Comparison of ENCODE assay signal across 7 mouse cellular contexts in genomic region chr5:121205537-121206130, GRCm38 (mm10). TPM values are rescaled to one million over a fixed set of nuclear protein-coding genes. Genes with fewer than 3 reads are reported as not detected.
DNase-seq lines count a peak whose midpoint lies in the region; ATAC-seq and TF ChIP-seq lines count a peak whose summit lies in the region.
"Not testable (repeated sequence)": the region's sequence is repeated elsewhere in the genome, so short reads cannot be mapped to it uniquely, and the experiment has no call there.

No protein-coding gene starts in this region.

- TF ChIP-seq POLR2A in bone marrow, adult 2 months (IDR thresholded peaks at IDR 0.05; ENCODE audit: borderline replicate concordance, control insufficient read depth, low read depth, low read length): not testable (repeated sequence)

- peak overlapping the region; percentile 69 for H3K4me2 ChIP-seq in forebrain, embryonic 11.5 days (ENCODE audit: low read depth, low read length, severe bottlenecking)
- peak overlapping the region; percentile 84 for H3K4me2 ChIP-seq in heart, embryonic 14.5 days (ENCODE audit: low read length)
- peak overlapping the region; percentile 57 for H3K4me2 ChIP-seq in intestine, embryonic 14.5 days (ENCODE audit: low read length)
- H3K4me2 ChIP-seq in limb, embryonic 13.5 days (replicated peaks): peak overlapping the region; percentile 73
- peak overlapping the region; percentile 69 for H3K4me2 ChIP-seq in lung, embryonic 15.5 days
- peak overlapping the region; percentile 53; the same call in 1 of the 2 replicates for H3K4me2 ChIP-seq in midbrain, postnatal 0 days (ENCODE audit: low read depth, low read length, poor library complexity, severe bottlenecking)

- 46% methylated on average over 8 of the region's 10 CpGs for WGBS in bone marrow, adult 2 months
- WGBS in forebrain, embryonic 11.5 days: 83% methylated on average over 8 of the region's 10 CpGs
- 66% methylated on average over 8 of the region's 10 CpGs for WGBS in heart, embryonic 14.5 days
- 72% methylated on average over 8 of the region's 10 CpGs for WGBS in intestine, embryonic 14.5 days
- 72% methylated on average over 9 of the region's 10 CpGs for whole genome bisulfite sequencing in limb, embryonic 13.5 days
- 62% methylated on average over 8 of the region's 10 CpGs for WGBS in lung, embryonic 15.5 days
- WGBS in midbrain, postnatal 0 days: 79% methylated on average over 7 of the region's 10 CpGs

- not testable (repeated sequence) for H3K27me3 ChIP-seq in forebrain, embryonic 11.5 days (ENCODE audit: control insufficient read depth, insufficient read depth, low read length); heart, embryonic 14.5 days (ENCODE audit: control insufficient read depth, insufficient read depth, low read length); intestine, embryonic 14.5 days (replicated peaks; ENCODE audit: control insufficient read depth, insufficient read depth, low read length); limb, embryonic 13.5 days; lung, embryonic 15.5 days; midbrain, postnatal 0 days (ENCODE audit: insufficient read depth, low read length)

- TF ChIP-seq CTCF in bone marrow, adult 2 months (IDR thresholded peaks at IDR 0.05; ENCODE audit: control insufficient read depth, insufficient read depth, low read length); midbrain, postnatal 0 days (IDR thresholded peaks at IDR 0.05): not testable (repeated sequence)

- not testable (repeated sequence) for ATAC-seq in forebrain, embryonic 11.5 days (replicated peaks; ENCODE audit: low FRiP score); heart, embryonic 14.5 days (ENCODE audit: insufficient number of reproducible peaks, insufficient read depth, low FRiP score, low read depth); intestine, embryonic 14.5 days (replicated peaks; ENCODE audit: low FRiP score, low TSS enrichment, low read depth); limb, embryonic 13.5 days (ENCODE audit: low FRiP score, low read depth); lung, embryonic 15.5 days (ENCODE audit: borderline replicate concordance, extremely low read depth, low FRiP score, low TSS enrichment); midbrain, postnatal 0 days (ENCODE audit: low FRiP score)

- not testable (repeated sequence) for DNase-seq in forebrain, embryonic 11.5 days (ENCODE audit: low spot score); intestine, embryonic 14.5 days (ENCODE audit: low spot score); midbrain, postnatal 0 days (ENCODE audit: low spot score)

- H3K4me1 ChIP-seq in bone marrow, adult 2 months (ENCODE audit: control insufficient read depth, insufficient read depth, low read length); forebrain, embryonic 11.5 days (replicated peaks; ENCODE audit: control insufficient read depth, insufficient read depth, low read length); midbrain, postnatal 0 days (ENCODE audit: insufficient read depth, low read length): not testable (repeated sequence)
- peaks cover 6 to 18% of the 10 kb centered on the region in 2 experiments for H3K4me1 ChIP-seq in heart, embryonic 14.5 days (ENCODE audit: control insufficient read depth in 2 of 2, insufficient read depth in 2 of 2, low read length in 2 of 2)
- peaks cover 16% of the 10 kb centered on the region for H3K4me1 ChIP-seq in intestine, embryonic 14.5 days (replicated peaks; ENCODE audit: control insufficient read depth, insufficient read depth, low read length)
- H3K4me1 ChIP-seq in limb, embryonic 13.5 days: peaks cover 27% of the 10 kb centered on the region
- peaks cover 25% of the 10 kb centered on the region for H3K4me1 ChIP-seq in lung, embryonic 15.5 days

- H3K9ac ChIP-seq in forebrain, embryonic 11.5 days (ENCODE audit: low read length): peak overlapping the region; percentile 98
- peak overlapping the region; percentile 99 for H3K9ac ChIP-seq in heart, embryonic 14.5 days (ENCODE audit: low read length)
- H3K9ac ChIP-seq in intestine, embryonic 14.5 days (ENCODE audit: low read length): peak overlapping the region; percentile 93
- peak overlapping the region; percentile 100 for H3K9ac ChIP-seq in limb, embryonic 13.5 days
- H3K9ac ChIP-seq in lung, embryonic 15.5 days: peak overlapping the region; percentile 99
- H3K9ac ChIP-seq in midbrain, postnatal 0 days (replicated peaks; ENCODE audit: low read length, poor library complexity, severe bottlenecking): not testable (repeated sequence)

- not testable (repeated sequence) for H3K27ac ChIP-seq in bone marrow, adult 2 months (ENCODE audit: control insufficient read depth, insufficient read depth, low read depth, low read length, poor library complexity); forebrain, embryonic 11.5 days (ENCODE audit: low read depth, low read length); heart, embryonic 14.5 days (replicated peaks in 1 of 2; ENCODE audit: control insufficient read depth in 1 of 2, insufficient read depth in 1 of 2, low read depth in 2 of 2, low read length in 2 of 2); intestine, embryonic 14.5 days (ENCODE audit: low read depth); limb, embryonic 13.5 days; lung, embryonic 15.5 days; midbrain, postnatal 0 days (ENCODE audit: low read depth, low read length)

- not testable (repeated sequence) for H3K9me3 ChIP-seq in forebrain, embryonic 11.5 days (ENCODE audit: control insufficient read depth, low read length); heart, embryonic 14.5 days (ENCODE audit: control insufficient read depth, low read length); intestine, embryonic 14.5 days (ENCODE audit: control insufficient read depth, low read length); limb, embryonic 13.5 days; lung, embryonic 15.5 days; midbrain, postnatal 0 days (ENCODE audit: low read length)

- peak overlapping the region; percentile 24 for H3K4me3 ChIP-seq in bone marrow, adult 2 months (replicated peaks; ENCODE audit: control insufficient read depth, low read depth, low read length)
- H3K4me3 ChIP-seq in forebrain, embryonic 11.5 days (ENCODE audit: low read depth, low read length): peak overlapping the region; percentile 98
- peak overlapping the region in 1 of 2 experiments; percentile 90; a peak in 2 of 4 replicates for H3K4me3 ChIP-seq in heart, embryonic 14.5 days (ENCODE audit: control insufficient read depth in 1 of 2, insufficient read depth in 1 of 2, low read depth in 1 of 2, low read length in 2 of 2)
- H3K4me3 ChIP-seq in intestine, embryonic 14.5 days (ENCODE audit: low read depth, low read length): peak overlapping the region; percentile 90
- H3K4me3 ChIP-seq in limb, embryonic 13.5 days: peak overlapping the region; percentile 98
- H3K4me3 ChIP-seq in lung, embryonic 15.5 days: peak overlapping the region; percentile 97
- H3K4me3 ChIP-seq in midbrain, postnatal 0 days (ENCODE audit: low read depth, low read length): 0 out of 2 replicates have a peak overlapping the region, but pooled peaks have one; percentile 65

- peaks cover 31% of the 10 kb centered on the region for H3K36me3 ChIP-seq in forebrain, embryonic 11.5 days (ENCODE audit: control insufficient read depth, insufficient read depth, low read length)
- peaks cover 53% of the 10 kb centered on the region for H3K36me3 ChIP-seq in heart, embryonic 14.5 days (ENCODE audit: control insufficient read depth, insufficient read depth, low read length)
- peaks cover 50% of the 10 kb centered on the region for H3K36me3 ChIP-seq in intestine, embryonic 14.5 days (ENCODE audit: control insufficient read depth, insufficient read depth, low read length)
- H3K36me3 ChIP-seq in limb, embryonic 13.5 days: peaks cover 52% of the 10 kb centered on the region
- peaks cover 52% of the 10 kb centered on the region for H3K36me3 ChIP-seq in lung, embryonic 15.5 days
- peaks cover 42% of the 10 kb centered on the region for H3K36me3 ChIP-seq in midbrain, postnatal 0 days (ENCODE audit: insufficient read depth, low read length)

RNA-seq across cellular contexts. Expression of gene Rpl6, which starts 1.4 kb away (rescaled TPM):
- polyA plus RNA-seq in bone marrow, adult 2 months (2011; ENCODE audit: insufficient read depth, insufficient read length, low replicate concordance, missing spikeins): 502 and 942 TPM in 2 replicates
- 586 and 620 TPM in 2 replicates for polyA plus RNA-seq in forebrain, embryonic 11.5 days (2014; fragmentation: Nextera tagmentation; extraction: Ambion mirVana)
- polyA plus RNA-seq in heart, embryonic 14.5 days (2014; fragmentation: Nextera tagmentation; extraction: Ambion mirVana): 386 and 413 TPM in 2 replicates
- polyA plus RNA-seq in intestine, embryonic 14.5 days (2014; fragmentation: Nextera tagmentation; extraction: Ambion mirVana): 766 and 768 TPM in 2 replicates
- 616 and 635 TPM in 2 replicates for polyA plus RNA-seq in limb, embryonic 13.5 days (2015; fragmentation: Nextera tagmentation; extraction: Ambion mirVana)
- polyA plus RNA-seq in lung, embryonic 15.5 days (2015; fragmentation: Nextera tagmentation; extraction: Ambion mirVana): 563 and 602 TPM in 2 replicates
- total RNA-seq in midbrain, postnatal 0 days (2014; rRNA removed): 463 and 476 TPM in 2 replicates
- polyA plus RNA-seq in midbrain, postnatal 0 days (2015; fragmentation: Nextera tagmentation; extraction: Ambion mirVana): 360 and 362 TPM in 2 replicates

RNA-seq across cellular contexts. Expression of gene Hectd4, which starts 14.4 kb away (rescaled TPM):
- 41.8 and 100 TPM in 2 replicates for polyA plus RNA-seq in bone marrow, adult 2 months (2011; ENCODE audit: insufficient read depth, insufficient read length, low replicate concordance, missing spikeins)
- 11.5 and 13.4 TPM in 2 replicates for polyA plus RNA-seq in forebrain, embryonic 11.5 days (2014; fragmentation: Nextera tagmentation; extraction: Ambion mirVana)
- 5.5 and 5.8 TPM in 2 replicates for polyA plus RNA-seq in heart, embryonic 14.5 days (2014; fragmentation: Nextera tagmentation; extraction: Ambion mirVana)
- polyA plus RNA-seq in intestine, embryonic 14.5 days (2014; fragmentation: Nextera tagmentation; extraction: Ambion mirVana): 8.0 and 8.1 TPM in 2 replicates
- 5.2 and 5.6 TPM in 2 replicates for polyA plus RNA-seq in limb, embryonic 13.5 days (2015; fragmentation: Nextera tagmentation; extraction: Ambion mirVana)
- polyA plus RNA-seq in lung, embryonic 15.5 days (2015; fragmentation: Nextera tagmentation; extraction: Ambion mirVana): 4.4 and 4.7 TPM in 2 replicates
- 141 and 153 TPM in 2 replicates for total RNA-seq in midbrain, postnatal 0 days (2014; rRNA removed)
- polyA plus RNA-seq in midbrain, postnatal 0 days (2015; fragmentation: Nextera tagmentation; extraction: Ambion mirVana): 16.4 and 17.9 TPM in 2 replicates

RNA-seq across cellular contexts. Expression of gene Ptpn11, which starts 14.4 kb away (rescaled TPM):
- 24.4 and 33.3 TPM in 2 replicates for polyA plus RNA-seq in bone marrow, adult 2 months (2011; ENCODE audit: insufficient read depth, insufficient read length, low replicate concordance, missing spikeins)
- 27.4 and 28.6 TPM in 2 replicates for polyA plus RNA-seq in forebrain, embryonic 11.5 days (2014; fragmentation: Nextera tagmentation; extraction: Ambion mirVana)
- 22.5 and 25.6 TPM in 2 replicates for polyA plus RNA-seq in heart, embryonic 14.5 days (2014; fragmentation: Nextera tagmentation; extraction: Ambion mirVana)
- polyA plus RNA-seq in intestine, embryonic 14.5 days (2014; fragmentation: Nextera tagmentation; extraction: Ambion mirVana): 23.2 and 24.3 TPM in 2 replicates
- 25.6 and 25.8 TPM in 2 replicates for polyA plus RNA-seq in limb, embryonic 13.5 days (2015; fragmentation: Nextera tagmentation; extraction: Ambion mirVana)
- 20.8 and 21.3 TPM in 2 replicates for polyA plus RNA-seq in lung, embryonic 15.5 days (2015; fragmentation: Nextera tagmentation; extraction: Ambion mirVana)
- 53.9 and 54.4 TPM in 2 replicates for total RNA-seq in midbrain, postnatal 0 days (2014; rRNA removed)
- 23.1 and 24.8 TPM in 2 replicates for polyA plus RNA-seq in midbrain, postnatal 0 days (2015; fragmentation: Nextera tagmentation; extraction: Ambion mirVana)
